Mouse (Mus musculus) brain, embryonic 14.5 days (tissue): ENCODE data around the gene Olfr806.

Experiments
- CTCF ChIP-seq: fragments of 200-500 bp; IDR thresholded peaks from 2 replicates; pipeline ENCODE4 v1.5.1; 2012; ENCODE audit warnings: inconsistent platforms, mild to moderate bottlenecking, moderate library complexity, borderline replicate concordance; ENCODE audit not compliant: insufficient read depth, insufficient read length; ENCODE audit errors: extremely low read depth
- POLR2A ChIP-seq: fragments of 200-500 bp; IDR thresholded peaks from 2 replicates; pipeline ENCODE4 v1.6.1; 2012; ENCODE audit warnings: mild to moderate bottlenecking, inconsistent platforms, borderline replicate concordance; ENCODE audit not compliant: poor library complexity, insufficient read depth, insufficient read length, severe bottlenecking; ENCODE audit errors: extremely low read depth

- TF ChIP-seq POLR2A (no peak), CTCF (no peak)
Observed at GRCm38 (mm10) chr10:129765182-129765581, 23.5 kb upstream of the Olfr806 start, which contains the start of gene Olfr808.
